Mouse (Mus musculus) megakaryocyte-erythroid progenitor cell, adult 5 weeks (primary cell): ENCODE data around the gene Gm14399. TPM values are rescaled to one million over a fixed set of nuclear protein-coding genes. Genes with fewer than 3 reads are reported as not detected.

Source experiments
- polyA plus RNA-seq: library from polyadenylated mRNA; stranded (reverse); fragments of >175 nt; gene quantifications from 2 replicates; pipeline ENCODE4 v1.2.3, GENCODE M21; 2012

Gene Gm14399
- 0.18 TPM in 1 of 2 replicates, not detected in the other for polyA plus RNA-seq

DNA sequence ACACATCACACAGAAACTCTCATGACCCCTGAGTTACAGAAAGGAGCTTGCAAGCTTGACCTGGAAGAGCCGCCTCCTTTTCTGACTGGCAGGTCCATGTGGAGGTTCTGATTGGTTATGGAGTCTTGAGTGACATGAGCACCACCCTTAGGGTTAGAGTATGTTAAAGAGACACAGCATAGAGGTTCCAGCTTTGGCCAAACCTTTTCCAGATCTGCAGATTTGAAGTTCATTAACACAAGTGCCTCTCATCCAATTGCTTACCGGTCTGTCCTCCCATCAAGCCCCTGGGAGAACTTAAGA, at the start of gene Gm14399:
Gene Gm14399, minus strand, starts transcription at position 20 of the 303 bp plus-strand sequence.

DNA sequence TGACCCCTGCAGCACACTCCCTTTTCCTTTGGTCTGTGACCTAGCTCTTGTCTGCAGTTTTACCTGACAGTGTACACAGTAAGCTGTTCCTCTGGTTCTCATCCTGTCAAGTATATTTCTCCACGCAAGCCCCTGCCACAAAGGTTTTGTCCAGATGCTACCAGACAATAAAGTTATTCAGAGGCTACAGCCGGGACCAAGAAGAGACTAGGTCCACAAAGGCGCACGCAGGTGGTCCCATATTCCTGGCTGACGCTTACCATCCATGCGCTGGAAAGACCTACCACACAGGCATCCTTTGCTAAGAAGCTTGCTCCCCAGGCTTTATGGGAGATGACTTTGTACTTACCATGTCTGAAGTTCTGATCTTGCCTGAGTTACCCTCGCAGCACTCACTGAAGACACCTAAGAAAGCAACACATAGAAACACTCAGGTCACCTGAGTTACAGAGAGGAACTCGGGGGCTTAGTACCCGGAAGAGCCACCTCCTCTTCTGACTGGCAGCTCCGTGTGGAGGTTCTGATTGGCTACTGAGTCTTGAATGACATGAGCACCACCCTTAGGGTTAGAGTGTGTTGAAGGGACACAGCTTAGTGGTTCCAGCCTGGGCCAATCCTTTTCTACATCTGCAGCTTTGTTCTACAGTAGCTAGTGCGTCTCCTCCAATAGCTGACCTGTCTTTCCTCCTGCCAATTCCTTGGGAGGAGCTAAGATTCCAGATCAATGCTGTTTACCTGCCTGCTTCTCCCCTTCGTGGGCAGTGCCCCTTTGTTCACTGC, 33.8 kb upstream of the Gm14399 start, which contains the start of gene Gm14443:
Gene Gm14443, minus strand, starts transcription at position 471 of the 780 bp plus-strand sequence.

Other genes starting within 250 kb of the Gm14399 start
- not detected in 2 replicates for gene Gm14444, start 131.8 kb downstream of the Gm14399 start, polyA plus RNA-seq
- gene Gm14393, start 74.2 kb downstream of the Gm14399 start, polyA plus RNA-seq: not detected in 2 replicates
- gene Gm14443, start 33.9 kb upstream of the Gm14399 start, polyA plus RNA-seq: 0.02 TPM in 1 of 2 replicates, not detected in the other
- 0.53 and 1.2 TPM in 2 replicates for gene Gm14391, start 64.9 kb upstream of the Gm14399 start, polyA plus RNA-seq
- 0.06 and 0.29 TPM in 2 replicates for gene Gm14440, start 133.1 kb upstream of the Gm14399 start, polyA plus RNA-seq
- 0.35 and 0.51 TPM in 2 replicates for gene Gm4631, start 196.2 kb upstream of the Gm14399 start, polyA plus RNA-seq
- 0.63 and 0.94 TPM in 2 replicates for gene Zfp968, start 230.4 kb upstream of the Gm14399 start, polyA plus RNA-seq